Mouse (Mus musculus): ENCODE data around the gene Alg14. TPM values are rescaled to one million over a fixed set of nuclear protein-coding genes. Genes with fewer than 3 reads are reported as not detected.

Gene Alg14
- polyA plus RNA-seq, 1 experiment from 2014 or later: 40.1 TPM

DNA sequence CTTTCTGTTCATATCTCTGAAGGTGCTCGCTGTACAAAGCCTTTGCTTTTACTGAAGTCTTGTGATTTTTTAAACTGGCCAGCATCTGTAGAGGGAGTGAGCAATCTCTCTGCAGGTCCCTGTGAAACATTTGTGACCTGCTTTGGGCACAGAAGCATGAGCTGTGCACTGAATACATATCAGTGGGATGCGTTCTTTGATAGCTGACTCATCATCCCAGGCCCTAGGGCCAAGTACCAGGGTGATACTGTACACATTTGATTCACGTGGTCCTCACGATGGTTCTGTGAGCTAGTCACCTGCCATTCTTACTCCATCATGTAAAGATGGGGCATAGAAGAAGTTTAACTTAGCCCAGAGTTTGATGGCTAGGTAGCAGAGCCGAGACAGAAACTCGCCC lies 57.2 kb downstream of the Alg14 start:
- peaks cover 44% of the 10 kb centered on the region for H3K4me1 ChIP-seq

DNA sequence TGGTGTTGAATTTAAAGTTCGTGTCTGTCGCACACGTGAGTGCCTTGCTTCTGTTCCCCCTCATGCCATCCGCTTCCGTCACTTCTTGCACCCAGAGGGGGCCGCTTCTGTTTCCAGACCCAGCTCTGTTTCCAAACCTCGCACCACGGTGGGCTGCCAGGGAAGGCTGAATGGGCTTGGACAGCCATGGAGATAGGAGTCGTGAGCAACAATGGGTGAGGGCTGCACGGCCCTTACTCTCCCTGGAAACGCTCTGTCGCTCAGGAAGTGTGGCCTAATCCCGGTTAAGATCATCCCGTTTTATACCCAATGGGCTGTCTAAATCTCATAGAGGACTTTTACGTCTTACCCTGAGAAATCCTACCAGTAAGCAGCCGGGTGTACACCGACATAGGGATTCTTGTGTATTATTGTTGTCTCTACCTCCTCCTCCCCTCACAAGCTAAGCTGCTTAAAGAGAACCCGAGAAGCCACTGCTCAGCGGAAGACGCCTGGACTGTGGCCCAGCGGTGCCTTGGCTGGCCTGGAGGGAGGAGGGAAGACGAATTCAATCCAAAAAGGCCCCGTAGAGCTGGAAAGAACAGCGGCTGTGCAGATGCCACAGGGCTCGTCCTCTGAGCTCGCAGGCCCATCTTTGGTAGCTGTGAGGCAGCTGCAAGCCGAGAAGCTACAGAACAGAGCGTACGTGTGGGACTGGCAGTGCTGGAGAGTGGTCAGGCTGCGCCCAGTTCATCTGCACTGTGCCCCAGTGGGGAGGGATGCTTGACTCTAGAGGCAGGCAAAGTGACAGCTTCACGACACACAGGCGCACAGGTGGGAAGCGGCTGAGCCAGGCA lies 58.0 kb downstream of the Alg14 start:
- no peaks in the 10 kb centered on the region for H3K36me3 ChIP-seq
- no peaks in the 10 kb centered on the region for H3K9me3 ChIP-seq
- H3K27ac ChIP-seq: peak overlapping the region; percentile 72
- H3K27me3 ChIP-seq (ENCODE audit: insufficient read depth, poor library complexity, severe bottlenecking): no peaks in the 10 kb centered on the region; the same call in 1 of the 2 replicates
- H3K4me1 ChIP-seq: peaks cover 39% of the 10 kb centered on the region
- WGBS: 72% methylated on average over 33 of the region's 33 CpGs
- H3K4me3 ChIP-seq: no peak overlapping the region
- no peak for DNase-seq (ENCODE audit: low spot score)

More for the DNA sequence above, 57.2 kb downstream of the Alg14 start:
- Histone ChIP-seq H3K36me3 (no peaks in the 10 kb centered on the region), H3K27me3 (ENCODE audit: insufficient read depth, poor library complexity, severe bottlenecking) (no peaks in the 10 kb centered on the region; the same call in 1 of the 2 replicates), H3K27ac (no peak overlapping the region), H3K9me3 (no peaks in the 10 kb centered on the region), H3K4me3 (no peak overlapping the region)
- 78% methylated on average over 6 of the region's 6 CpGs for WGBS
- DNase-seq (ENCODE audit: low spot score): no peak

DNA sequence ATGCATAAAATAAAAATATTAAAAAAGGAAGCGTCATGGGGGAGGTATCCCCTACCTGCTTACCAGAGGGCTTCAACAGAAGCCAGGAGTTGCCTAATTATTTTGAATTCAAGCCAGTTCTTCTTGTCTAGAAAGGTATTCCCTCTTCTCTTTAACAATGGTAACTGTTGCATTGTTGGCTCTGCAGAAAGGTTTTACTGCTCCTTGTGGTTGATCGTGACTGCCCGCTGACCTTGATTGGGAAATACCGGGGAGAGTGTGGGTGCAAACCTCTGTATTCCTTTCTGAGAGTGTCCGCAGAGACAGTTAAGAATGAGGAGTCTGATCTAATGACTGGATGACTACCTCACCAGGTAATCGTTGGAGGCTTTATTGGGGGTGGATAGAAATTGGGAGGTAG lies 59.7 kb downstream of the Alg14 start:
- WGBS: 92% methylated on average over 6 of the region's 6 CpGs
- H3K27ac ChIP-seq: no peak overlapping the region
- peaks cover 30% of the 10 kb centered on the region for H3K4me1 ChIP-seq
- no peaks in the 10 kb centered on the region; the same call in 1 of the 2 replicates for H3K27me3 ChIP-seq (ENCODE audit: insufficient read depth, poor library complexity, severe bottlenecking)
- no peak for DNase-seq (ENCODE audit: low spot score)
- H3K4me3 ChIP-seq: no peak overlapping the region
- H3K9me3 ChIP-seq: no peaks in the 10 kb centered on the region
- H3K36me3 ChIP-seq: no peaks in the 10 kb centered on the region

GRCm38 (mm10) chr3:121354281-121354680 lies 62.7 kb downstream of the Alg14 start:
- Histone ChIP-seq H3K36me3 (no peaks in the 10 kb centered on the region), H3K27me3 (ENCODE audit: insufficient read depth, poor library complexity, severe bottlenecking) (no peaks in the 10 kb centered on the region; the same call in 1 of the 2 replicates), H3K9me3 (no peaks in the 10 kb centered on the region), H3K4me3 (no peak overlapping the region), H3K27ac (no peak overlapping the region), H3K4me1 (peaks cover 11% of the 10 kb centered on the region)
- WGBS: 72% methylated on average over 9 of the region's 9 CpGs
- no peak for DNase-seq (ENCODE audit: low spot score)

- H3K4me1 ChIP-seq: peaks cover 4% of the 10 kb centered on the region
- no peaks in the 10 kb centered on the region for H3K36me3 ChIP-seq
- WGBS: 86% methylated on average over 18 of the region's 18 CpGs
- H3K27ac ChIP-seq: no peak overlapping the region
- no peak for DNase-seq (ENCODE audit: low spot score)
- H3K9me3 ChIP-seq: no peaks in the 10 kb centered on the region
- no peaks in the 10 kb centered on the region; the same call in 1 of the 2 replicates for H3K27me3 ChIP-seq (ENCODE audit: insufficient read depth, poor library complexity, severe bottlenecking)
- no peak overlapping the region for H3K4me3 ChIP-seq
Measured at GRCm38 (mm10) chr3:121354861-121355470, 63.4 kb downstream of the Alg14 start.

DNA sequence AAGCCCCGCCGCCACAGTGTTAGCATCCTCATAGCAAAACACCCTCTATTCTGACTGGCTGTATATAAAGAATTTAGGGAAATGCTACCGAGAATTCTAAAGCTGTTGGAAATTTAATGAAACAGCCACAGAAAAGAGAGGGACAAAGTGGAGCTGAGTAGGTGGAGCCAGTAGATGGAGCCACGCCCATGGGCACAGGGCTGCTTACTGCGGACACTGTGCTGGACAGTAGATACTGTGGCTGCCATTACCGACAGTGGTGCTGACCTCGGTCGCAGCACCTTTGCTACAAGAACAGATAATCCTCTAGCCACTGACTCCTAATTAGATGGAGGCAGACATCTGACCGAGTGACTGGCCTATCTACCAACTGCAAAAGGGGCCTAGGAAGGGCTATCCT lies 64.0 kb downstream of the Alg14 start:
- H3K9me3 ChIP-seq: no peaks in the 10 kb centered on the region
- H3K4me3 ChIP-seq: no peak overlapping the region
- H3K4me1 ChIP-seq: 0 out of 2 replicates have a peak, but pooled peaks cover 3% of the 10 kb centered on the region
- H3K36me3 ChIP-seq: no peaks in the 10 kb centered on the region
- 78% methylated on average over 9 of the region's 9 CpGs for WGBS
- DNase-seq (ENCODE audit: low spot score): no peak
- no peak overlapping the region for H3K27ac ChIP-seq
- no peaks in the 10 kb centered on the region for H3K27me3 ChIP-seq (ENCODE audit: insufficient read depth, poor library complexity, severe bottlenecking)

DNA sequence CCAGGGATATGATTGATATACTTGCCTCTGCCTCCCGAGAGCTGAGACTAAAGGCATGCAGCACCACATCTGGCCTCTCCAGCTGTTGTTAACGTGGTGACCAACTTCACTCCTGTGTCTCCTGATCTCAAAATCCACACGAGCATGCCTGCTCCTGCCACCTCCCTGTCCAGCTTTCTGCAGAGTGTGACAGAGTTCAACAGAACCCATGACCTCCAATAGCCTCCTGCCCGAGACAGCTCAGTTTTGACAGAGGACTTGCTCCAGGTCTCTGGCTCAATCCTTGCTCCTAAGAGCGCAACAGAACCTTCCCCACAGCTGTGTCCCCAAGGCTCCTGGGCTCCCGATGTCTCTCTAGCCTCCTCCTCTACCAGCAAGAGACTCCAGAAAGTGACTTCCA lies 64.5 kb downstream of the Alg14 start:
- DNase-seq (ENCODE audit: low spot score): no peak
- 0 out of 2 replicates have a peak, but pooled peaks cover 3% of the 10 kb centered on the region for H3K4me1 ChIP-seq
- no peak overlapping the region for H3K27ac ChIP-seq
- no peaks in the 10 kb centered on the region for H3K36me3 ChIP-seq
- H3K27me3 ChIP-seq (ENCODE audit: insufficient read depth, poor library complexity, severe bottlenecking): no peaks in the 10 kb centered on the region
- H3K9me3 ChIP-seq: no peaks in the 10 kb centered on the region
- H3K4me3 ChIP-seq: no peak overlapping the region
- 82% methylated on average over 6 of the region's 6 CpGs for WGBS

GRCm38 (mm10) chr3:121357030-121357429 lies 65.5 kb downstream of the Alg14 start:
- WGBS: 78% methylated on average over 3 of the region's 3 CpGs
- H3K36me3 ChIP-seq: no peaks in the 10 kb centered on the region
- no peak for DNase-seq (ENCODE audit: low spot score)
- H3K27me3 ChIP-seq (ENCODE audit: insufficient read depth, poor library complexity, severe bottlenecking): no peaks in the 10 kb centered on the region
- H3K27ac ChIP-seq: no peak overlapping the region
- no peaks in the 10 kb centered on the region for H3K9me3 ChIP-seq
- H3K4me3 ChIP-seq: no peak overlapping the region
- 0 out of 2 replicates have a peak, but pooled peaks cover 3% of the 10 kb centered on the region for H3K4me1 ChIP-seq

DNA sequence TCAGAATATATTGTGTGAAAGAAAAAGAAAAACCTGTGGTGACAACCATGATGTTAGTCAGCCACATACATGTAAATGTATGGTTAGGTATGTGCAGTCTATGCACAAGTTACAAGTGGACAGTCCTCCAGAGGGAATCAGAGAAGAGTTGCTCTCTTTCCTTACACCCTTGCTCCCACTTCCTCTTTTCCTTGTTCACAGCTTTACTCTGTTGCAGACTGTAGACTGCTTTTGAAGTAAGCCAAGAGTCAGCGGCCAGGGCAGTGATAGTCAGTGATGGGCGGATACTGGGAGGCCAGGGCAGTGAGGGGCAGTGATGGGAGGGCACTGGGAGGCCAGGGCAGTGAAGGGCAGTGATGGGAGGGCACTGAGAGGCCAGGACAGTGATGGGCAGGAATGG lies 66.7 kb downstream of the Alg14 start:
- Histone ChIP-seq H3K9me3 (no peaks in the 10 kb centered on the region), H3K27me3 (ENCODE audit: insufficient read depth, poor library complexity, severe bottlenecking) (no peaks in the 10 kb centered on the region), H3K36me3 (no peaks in the 10 kb centered on the region), H3K4me3 (no peak overlapping the region), H3K27ac (no peak overlapping the region), H3K4me1 (0 out of 2 replicates have a peak, but pooled peaks cover 3% of the 10 kb centered on the region)
- WGBS: 56% methylated on average over 2 of the region's 2 CpGs
- no peak for DNase-seq (ENCODE audit: low spot score)

- no peak for DNase-seq (ENCODE audit: low spot score)
- H3K27ac ChIP-seq: no peak overlapping the region
- 0 out of 2 replicates have a peak, but pooled peaks cover 3% of the 10 kb centered on the region for H3K4me1 ChIP-seq
- no peaks in the 10 kb centered on the region for H3K27me3 ChIP-seq (ENCODE audit: insufficient read depth, poor library complexity, severe bottlenecking)
- no peaks in the 10 kb centered on the region for H3K36me3 ChIP-seq
- no peak overlapping the region for H3K4me3 ChIP-seq
- H3K9me3 ChIP-seq: no peaks in the 10 kb centered on the region
- 80% methylated on average over 6 of the region's 6 CpGs for WGBS
Measured at GRCm38 (mm10) chr3:121358850-121359249, 67.3 kb downstream of the Alg14 start.

DNA sequence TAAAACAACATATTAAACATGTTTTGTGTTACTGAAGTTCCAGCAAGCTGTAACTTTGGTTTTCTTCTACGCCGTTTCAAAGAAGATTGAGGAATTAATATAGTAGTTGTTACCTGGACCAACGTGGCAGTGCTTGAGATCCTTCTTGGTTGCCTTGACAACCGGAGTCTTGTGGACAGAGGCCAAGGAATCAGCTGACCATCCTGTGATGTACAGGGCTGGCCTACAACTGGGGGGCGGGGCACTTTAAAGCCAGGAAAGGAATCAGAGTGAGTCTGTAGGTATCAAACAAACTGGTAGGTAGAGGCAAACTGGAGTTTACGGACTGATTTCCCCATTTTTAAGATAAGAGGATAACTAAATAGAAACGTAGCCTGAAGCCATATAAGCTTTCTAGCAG lies 67.7 kb downstream of the Alg14 start:
- Histone ChIP-seq H3K4me1 (peaks cover 5% of the 10 kb centered on the region), H3K9me3 (no peaks in the 10 kb centered on the region), H3K36me3 (no peaks in the 10 kb centered on the region), H3K27ac (no peak overlapping the region), H3K4me3 (no peak overlapping the region), H3K27me3 (ENCODE audit: insufficient read depth, poor library complexity, severe bottlenecking) (no peaks in the 10 kb centered on the region)
- 89% methylated on average over 7 of the region's 7 CpGs for WGBS
- DNase-seq (ENCODE audit: low spot score): no peak

- H3K27me3 ChIP-seq (ENCODE audit: insufficient read depth, poor library complexity, severe bottlenecking): no peaks in the 10 kb centered on the region
- H3K9me3 ChIP-seq: no peaks in the 10 kb centered on the region
- H3K27ac ChIP-seq: no peak overlapping the region
- DNase-seq (ENCODE audit: low spot score): no peak
- 47% methylated on average over 1 of the region's 1 CpGs for WGBS
- H3K36me3 ChIP-seq: no peaks in the 10 kb centered on the region
- peaks cover 10% of the 10 kb centered on the region for H3K4me1 ChIP-seq
- no peak overlapping the region for H3K4me3 ChIP-seq
Measured at GRCm38 (mm10) chr3:121362002-121362401, 70.4 kb downstream of the Alg14 start.

DNA sequence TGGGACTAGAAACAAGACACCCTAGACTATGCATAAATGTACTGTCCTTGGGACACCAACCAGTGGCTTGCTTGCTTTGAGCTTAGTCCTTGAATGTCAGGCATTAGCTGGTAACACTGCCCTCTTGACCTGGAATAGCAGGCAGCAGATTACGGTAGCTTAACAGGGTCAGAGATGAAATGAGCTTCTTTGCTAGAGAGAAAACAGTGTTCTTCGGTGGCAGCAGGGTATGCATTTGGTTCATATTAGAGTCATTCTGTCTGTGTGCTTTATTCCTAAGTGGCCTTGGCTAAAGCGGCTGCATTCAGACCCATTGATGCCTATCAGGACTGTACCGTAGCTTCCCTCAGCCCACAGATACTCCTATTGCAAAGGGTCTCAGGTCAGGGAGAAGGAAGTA lies 72.8 kb downstream of the Alg14 start:
- WGBS: 62% methylated on average over 4 of the region's 4 CpGs
- H3K27ac ChIP-seq: no peak overlapping the region
- no peaks in the 10 kb centered on the region for H3K36me3 ChIP-seq
- DNase-seq (ENCODE audit: low spot score): no peak
- peaks cover 10% of the 10 kb centered on the region for H3K4me1 ChIP-seq
- no peaks in the 10 kb centered on the region for H3K9me3 ChIP-seq
- H3K4me3 ChIP-seq: no peak overlapping the region
- H3K27me3 ChIP-seq (ENCODE audit: insufficient read depth, poor library complexity, severe bottlenecking): no peaks in the 10 kb centered on the region

Measured in heart, embryonic 10.5 days (tissue).